Comparison of ENCODE assay signal across 21 mouse cellular contexts in the genomic region with DNA sequence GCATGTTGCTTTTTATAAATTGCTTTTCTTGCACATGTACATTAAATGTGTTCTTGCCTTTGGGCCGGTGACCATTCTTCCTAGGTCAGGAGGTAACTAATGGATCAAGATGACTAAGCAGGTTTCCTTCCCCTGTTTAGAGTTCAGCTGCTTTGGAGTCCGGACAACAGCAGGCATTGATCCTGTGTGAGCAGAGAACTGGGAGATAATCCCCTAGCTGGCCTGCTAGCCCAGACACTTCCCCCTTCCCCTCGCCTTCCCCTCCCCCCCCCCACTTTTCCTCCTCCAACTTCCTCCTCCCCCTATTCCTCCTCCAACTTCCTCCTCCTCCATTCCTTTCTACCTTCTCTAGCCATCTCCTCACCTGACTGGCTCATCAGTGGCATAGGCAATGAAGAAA.
A peak's percentile ranks its signal among the peaks of the same experiment; 100 is the strongest.
DNase-seq lines count a peak whose midpoint lies in the region; ATAC-seq and TF ChIP-seq lines count a peak whose summit lies in the region.
"Had no signal": no experiment of that assay in that cellular context is flagged by ENCODE, and none has a peak within 500 bp of the region (broad histone marks: within the 10 kb centered on the region; RNA-seq: fewer than 3 reads in every experiment).

No protein-coding gene starts in this region.

- TF ChIP-seq CTCF in kidney, adult 2 months (conservative IDR thresholded peaks at IDR 0.05; ENCODE audit: insufficient read depth, insufficient read length, low read depth, low read length), result no peak

- H3K9ac ChIP-seq in midbrain, embryonic 11.5 days (ENCODE audit: low read length), result no peak overlapping the region
- H3K9ac ChIP-seq: forebrain, embryonic 15.5 days; hindbrain, embryonic 12.5 days; limb, embryonic 12.5 days; liver, embryonic 14.5 days; lung, embryonic 15.5 days had no signal

- no peaks in the 10 kb centered on the region for H3K36me3 ChIP-seq in kidney, adult 2 months (ENCODE audit: control insufficient read depth, insufficient read depth, low read length)
- H3K36me3 ChIP-seq in embryonic facial prominence, embryonic 10.5 days (replicated peaks), result 0 out of 2 replicates have a peak, but pooled peaks cover 3% of the 10 kb centered on the region
- H3K36me3 ChIP-seq in midbrain, embryonic 11.5 days (ENCODE audit: control insufficient read depth, insufficient read depth, low read length), result no peaks in the 10 kb centered on the region
- H3K36me3 ChIP-seq: forebrain, embryonic 15.5 days; hindbrain, embryonic 12.5 days; lung, embryonic 15.5 days had no signal

- DNase-seq in kidney, adult 2 months, result peak; percentile 21
- DNase-seq in kidney, postnatal 36 days, result no peak
- DNase-seq in embryonic facial prominence, embryonic 10.5 days (ENCODE audit: low spot score), result no peak
- DNase-seq in midbrain, embryonic 11.5 days (ENCODE audit: low spot score, missing footprints), result no peak
- peak; percentile 25 for DNase-seq in retina, embryonic 14.5 days (ENCODE audit: low spot score)
- DNase-seq in kidney, postnatal 10 days, result no peak
- DNase-seq in cerebellum, adult 8-10 months, result no peak
- DNase-seq: cerebellum, adult 18-20 months; cerebellum, postnatal 36 days; gastrocnemius, postnatal 36 days; kidney, adult 11 months; kidney, postnatal 25 days; thymus, adult 18-20 months; thymus, postnatal 4 days had no signal

- H3K27ac ChIP-seq in kidney, adult 2 months (ENCODE audit: insufficient read depth, low read depth, low read length), result no peak overlapping the region
- peak overlapping the region; percentile 48 for H3K27ac ChIP-seq in embryonic facial prominence, embryonic 10.5 days (replicated peaks)
- peak overlapping the region; percentile 73 for H3K27ac ChIP-seq in midbrain, embryonic 11.5 days (ENCODE audit: low read depth, low read length)
- H3K27ac ChIP-seq: hindbrain, embryonic 12.5 days; limb, embryonic 12.5 days; liver, embryonic 14.5 days; lung, embryonic 15.5 days; macrophage had no signal

- H3K9me3 ChIP-seq in embryonic facial prominence, embryonic 10.5 days, result no peaks in the 10 kb centered on the region
- H3K9me3 ChIP-seq in midbrain, embryonic 11.5 days (ENCODE audit: control insufficient read depth, low read length), result no peaks in the 10 kb centered on the region
- H3K9me3 ChIP-seq: forebrain, embryonic 15.5 days; hindbrain, embryonic 12.5 days; limb, embryonic 12.5 days; lung, embryonic 15.5 days had no signal

- H3K4me1 ChIP-seq in kidney, adult 2 months (ENCODE audit: control insufficient read depth, insufficient read depth, low read length), result peaks cover 2% of the 10 kb centered on the region; the same call in 1 of the 2 replicates
- H3K4me1 ChIP-seq in embryonic facial prominence, embryonic 10.5 days, result peaks cover 57% of the 10 kb centered on the region
- H3K4me1 ChIP-seq in midbrain, embryonic 11.5 days (ENCODE audit: control insufficient read depth, insufficient read depth, low read length), result peaks cover 64% of the 10 kb centered on the region

- peak overlapping the region; percentile 4; the same call in 1 of the 2 replicates for H3K4me2 ChIP-seq in midbrain, embryonic 11.5 days
- H3K4me2 ChIP-seq: forebrain, embryonic 15.5 days; hindbrain, embryonic 12.5 days; limb, embryonic 12.5 days; lung, embryonic 15.5 days had no signal

- H3K4me3 ChIP-seq in kidney, adult 2 months (ENCODE audit: insufficient read depth, low read depth, low read length), result no peak overlapping the region
- no peak overlapping the region for H3K4me3 ChIP-seq in embryonic facial prominence, embryonic 10.5 days
- no peak overlapping the region for H3K4me3 ChIP-seq in midbrain, embryonic 11.5 days (ENCODE audit: low read depth, low read length)
- H3K4me3 ChIP-seq: forebrain, embryonic 15.5 days; hindbrain, embryonic 12.5 days; limb, embryonic 12.5 days; lung, embryonic 15.5 days had no signal

- TF ChIP-seq POLR2A in kidney, adult 2 months (IDR thresholded peaks at IDR 0.05; ENCODE audit: low read depth, low read length), result no peak

- H3K27me3 ChIP-seq in kidney, adult 2 months (replicated peaks; ENCODE audit: control insufficient read depth, insufficient read depth, low read length), result no peaks in the 10 kb centered on the region
- H3K27me3 ChIP-seq in embryonic facial prominence, embryonic 10.5 days (replicated peaks; ENCODE audit: low read depth, poor library complexity, severe bottlenecking), result no peaks in the 10 kb centered on the region
- no peaks in the 10 kb centered on the region for H3K27me3 ChIP-seq in midbrain, embryonic 11.5 days (ENCODE audit: control insufficient read depth, insufficient read depth, low read length)
- H3K27me3 ChIP-seq: forebrain, embryonic 15.5 days; hindbrain, embryonic 12.5 days; limb, embryonic 12.5 days; lung, embryonic 15.5 days; Patski had no signal

- ATAC-seq in midbrain, embryonic 11.5 days (ENCODE audit: low FRiP score), result peak; percentile 71
- ATAC-seq: forebrain, embryonic 15.5 days; Patski had no signal

- WGBS in kidney, adult 2 months, result 40% methylated on average over 3 of the region's 3 CpGs
- 15% methylated on average over 3 of the region's 3 CpGs for WGBS in embryonic facial prominence, embryonic 10.5 days
- 5% methylated on average over 2 of the region's 3 CpGs for WGBS in midbrain, embryonic 11.5 days

Comparison
In these comparisons a context has a peak if more than half of its experiments do, and no peak if none do; other contexts are left out.
1. DNase-seq: peak in kidney, adult 2 months (single experiment) and retina, embryonic 14.5 days (single experiment); none in kidney, postnatal 36 days (0 of 2), embryonic facial prominence, embryonic 10.5 days (single experiment), midbrain, embryonic 11.5 days (single experiment), kidney, postnatal 10 days (single experiment) and cerebellum, adult 8-10 months (single experiment).